Mouse (Mus musculus) adrenal gland, adult 2 months (tissue): Measurements from ENCODE around the gene Fam161b. TPM values are rescaled to one million over a fixed set of nuclear protein-coding genes. Genes with fewer than 3 reads are reported as not detected.
A peak's percentile ranks its signal among the peaks of the same experiment; 100 is the strongest.

Experiments
- DNase-seq: peaks from one replicate; pipeline ENCODE4 v3.0.0; 2021
- long read RNA-seq: library from polyadenylated mRNA; stranded (forward); transcript quantifications from one replicate; pipeline ENCODE4 v2.0.0, GENCODE M21; 2021
- polyA plus RNA-seq: library from polyadenylated mRNA; depleted of rRNA; stranded (reverse); fragments of >200 nt; gene quantifications from 2 replicates; pipeline ENCODE4 v1.2.3, GENCODE M21; 2012; rRNA removed
- total RNA-seq, 2 experiments: library from RNA; stranded (reverse); gene quantifications; 2 replicates each; pipeline ENCODE4 v1.2.3; 2021

Gene Fam161b
- 1 to 10 TPM; 2.0 to 2.3 TPM for total RNA-seq
- polyA plus RNA-seq, result 0.87 and 0.99 TPM in 2 replicates
- long read RNA-seq, partial matches to known transcripts, result 1 of 3 reads
- long read RNA-seq, other reads (novel, unspliced or antisense), result 0 of 3 reads

DNA sequence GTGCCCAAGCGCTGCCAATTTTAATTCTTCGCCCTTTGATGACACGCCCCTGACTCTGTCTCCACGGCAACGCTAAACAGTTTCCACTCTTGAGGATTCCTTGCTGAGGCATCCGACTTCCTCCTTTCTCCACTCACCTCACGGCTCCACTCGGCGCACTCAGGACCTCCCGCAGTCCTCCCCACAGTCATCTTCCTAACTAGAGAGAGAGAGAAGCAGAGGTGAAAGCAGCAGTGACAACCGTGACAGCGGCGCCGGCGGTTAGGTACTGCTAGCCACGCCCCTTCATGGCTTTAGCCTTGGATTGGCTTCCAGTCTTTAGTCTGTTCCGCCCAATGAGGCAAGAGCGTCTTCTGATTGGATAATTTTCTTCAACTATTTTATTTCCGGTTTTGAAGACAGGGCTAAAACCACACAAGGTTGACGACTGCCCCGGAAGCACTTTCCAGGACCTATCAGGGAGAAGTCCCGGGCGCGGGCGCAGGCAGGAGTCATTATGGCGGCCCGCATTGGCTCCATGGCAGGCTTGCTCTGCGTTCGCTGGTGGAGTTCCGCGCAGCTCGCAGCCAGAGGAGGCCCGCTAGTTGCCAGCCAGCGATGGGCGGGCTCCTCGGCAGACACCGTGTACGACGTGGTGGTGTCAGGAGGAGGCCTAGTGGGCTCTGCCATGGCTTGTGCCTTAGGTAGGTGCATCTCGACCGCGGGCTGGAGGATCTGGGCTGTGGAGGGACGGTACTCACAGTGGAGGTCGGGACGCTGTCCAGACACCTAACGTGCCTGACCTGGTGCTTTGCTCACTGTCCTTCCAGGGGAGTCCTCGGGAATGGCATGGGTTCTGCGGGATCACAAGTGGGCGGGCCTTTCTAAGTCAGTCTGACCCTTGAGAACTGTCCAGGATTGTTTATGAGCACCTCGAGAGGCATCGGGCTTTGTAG lies at the start of gene Fam161b, which contains the start of gene Coq6:
Fam161b (minus strand) TSS at position 279 of the 935 bp plus-strand sequence.
Coq6 (plus strand) TSS at position 103 of the 935 bp plus-strand sequence.
- peak; percentile 95 for DNase-seq

DNA sequence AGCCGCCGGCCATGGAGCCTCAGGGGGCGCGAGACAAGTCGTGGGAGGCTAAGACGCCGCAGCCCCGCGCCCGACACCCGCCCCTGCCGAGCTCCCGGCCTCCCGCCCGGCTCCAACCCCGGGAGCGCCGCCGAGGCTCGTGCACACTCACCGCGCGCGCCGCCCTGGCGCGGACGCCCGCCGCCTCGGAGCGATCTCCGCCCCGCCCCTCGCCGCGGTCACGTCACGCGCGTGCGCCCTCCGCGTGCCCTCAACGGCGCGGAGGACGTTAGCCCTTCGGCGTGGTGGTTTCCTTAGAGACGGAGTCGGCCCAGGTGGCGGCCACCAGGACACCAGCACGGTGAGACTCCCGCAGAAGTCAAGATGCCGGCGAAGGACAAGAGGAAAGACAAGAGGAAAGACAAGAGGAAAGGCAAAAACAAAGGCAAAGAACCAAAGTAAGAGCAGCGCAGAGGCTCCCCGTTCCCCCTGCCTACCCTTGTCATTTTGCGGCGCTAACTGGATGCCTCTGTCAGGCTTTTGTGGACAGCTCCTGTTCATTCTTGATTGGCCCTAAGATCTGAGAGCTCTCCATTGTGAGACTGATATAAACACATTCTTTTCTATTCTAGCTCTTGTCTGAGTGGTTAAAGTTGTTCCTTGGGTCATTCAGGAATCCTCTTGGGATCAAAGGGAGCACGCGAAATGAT lies 47.3 kb upstream of the Fam161b start, which contains the start of the genes Entpd5 and Bbof1:
Entpd5 (minus strand) TSS at position 211 of the 689 bp plus-strand sequence.
Bbof1 (plus strand) TSS at position 253 of the 689 bp plus-strand sequence.
- DNase-seq, result peak; percentile 96

DNA sequence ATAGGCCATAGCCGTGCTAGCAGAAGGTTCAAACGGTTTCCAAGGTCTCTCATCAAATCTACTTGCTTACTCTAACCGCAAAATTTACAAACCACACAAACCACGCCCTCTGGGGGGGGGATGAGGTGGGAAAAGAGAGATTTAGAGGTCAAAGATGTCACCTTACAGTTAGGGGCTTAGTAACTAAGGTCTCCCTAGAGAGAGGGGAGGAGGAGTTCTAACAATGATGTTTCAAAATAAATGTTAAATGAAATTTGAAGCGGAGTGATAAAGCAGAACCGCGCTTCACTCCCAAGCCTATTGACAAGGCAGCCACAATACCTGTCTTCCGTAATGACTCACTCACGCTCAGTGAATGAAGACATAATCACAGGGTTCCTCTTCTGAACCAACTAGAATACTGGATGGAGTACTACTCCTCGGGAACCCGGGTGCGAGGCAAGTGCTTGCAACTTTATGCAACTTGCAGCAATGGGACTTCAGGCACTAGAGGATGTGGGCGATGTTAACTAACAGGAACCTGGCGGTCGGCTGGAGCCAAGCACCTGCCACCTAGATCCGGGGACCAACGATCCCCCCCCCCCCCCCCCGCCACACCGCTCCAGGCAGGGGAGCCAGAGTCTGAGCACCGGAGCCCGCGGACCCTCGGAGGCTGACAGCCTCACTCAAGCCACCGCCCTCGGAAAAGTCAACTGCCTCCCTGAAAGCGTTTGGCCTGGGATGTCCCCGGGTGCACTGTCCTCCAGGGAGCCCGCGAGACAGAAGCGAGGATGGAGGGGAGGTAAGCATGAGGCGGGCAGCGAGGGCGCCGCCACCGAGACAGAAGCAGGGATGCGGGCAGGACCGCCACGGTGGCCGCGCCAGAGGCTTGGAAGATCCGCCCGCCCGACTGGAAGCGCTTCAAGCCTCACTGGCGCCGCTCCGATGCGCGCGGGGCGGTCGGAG lies 46.5 kb upstream of the Fam161b start:
- peak; percentile 41 for DNase-seq

DNA sequence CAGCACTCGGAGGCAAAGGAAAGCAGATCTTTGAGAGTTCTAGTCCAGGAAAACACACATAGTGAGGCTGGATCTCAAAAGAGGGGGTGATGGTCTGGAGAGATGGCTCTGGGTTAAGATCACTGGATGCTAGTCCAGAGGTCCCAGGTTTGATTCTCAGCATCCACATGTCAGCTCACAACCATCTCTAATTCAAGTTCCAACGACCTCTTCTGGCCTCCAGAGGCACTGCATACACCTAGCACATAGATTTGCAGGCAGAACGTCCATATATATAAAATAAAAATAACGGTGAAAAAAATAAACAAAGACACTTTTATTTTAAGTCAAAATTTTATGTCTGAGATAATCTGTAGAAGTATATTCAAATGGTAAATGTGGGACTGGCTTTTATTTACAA lies 45.6 kb upstream of the Fam161b start:
- DNase-seq, result no peak

DNA sequence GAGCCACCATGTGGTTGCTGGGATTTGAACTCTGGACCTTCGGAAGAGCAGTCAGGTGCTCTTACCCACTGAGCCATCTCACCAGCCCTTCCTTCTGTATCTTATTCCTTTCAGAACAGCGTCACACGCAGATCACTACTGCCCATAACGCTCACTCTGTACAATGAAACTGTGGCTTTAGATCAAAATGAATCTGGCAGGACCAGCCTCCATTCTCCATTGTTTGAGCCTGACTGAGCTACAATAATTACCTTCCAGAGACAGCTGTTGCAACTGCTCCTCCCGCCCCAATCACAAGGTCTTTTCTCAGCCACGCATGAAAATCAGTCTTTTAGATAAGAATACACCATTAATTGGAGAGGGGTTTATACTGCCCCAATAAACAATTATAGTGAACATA lies 42.9 kb upstream of the Fam161b start:
- DNase-seq, result no peak

DNA sequence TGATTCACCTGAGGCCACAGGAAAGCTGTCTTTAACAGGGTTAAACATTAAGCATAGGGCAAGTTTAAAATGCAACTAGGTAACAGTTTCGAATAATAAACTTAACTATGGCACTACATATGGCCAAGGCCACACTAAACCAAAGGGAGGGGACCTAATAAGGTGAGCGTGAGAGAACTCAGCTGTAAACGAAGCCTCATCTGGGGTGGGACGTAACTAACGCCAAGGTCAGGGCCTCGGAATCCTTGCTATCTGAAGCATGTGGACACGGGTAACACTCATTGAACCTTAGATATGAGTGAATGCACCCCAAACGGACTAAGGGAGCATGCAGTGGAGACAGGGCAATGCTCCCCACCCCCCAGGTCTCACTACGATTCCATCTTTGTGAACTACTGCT lies 41.3 kb upstream of the Fam161b start:
- no peak for DNase-seq

DNA sequence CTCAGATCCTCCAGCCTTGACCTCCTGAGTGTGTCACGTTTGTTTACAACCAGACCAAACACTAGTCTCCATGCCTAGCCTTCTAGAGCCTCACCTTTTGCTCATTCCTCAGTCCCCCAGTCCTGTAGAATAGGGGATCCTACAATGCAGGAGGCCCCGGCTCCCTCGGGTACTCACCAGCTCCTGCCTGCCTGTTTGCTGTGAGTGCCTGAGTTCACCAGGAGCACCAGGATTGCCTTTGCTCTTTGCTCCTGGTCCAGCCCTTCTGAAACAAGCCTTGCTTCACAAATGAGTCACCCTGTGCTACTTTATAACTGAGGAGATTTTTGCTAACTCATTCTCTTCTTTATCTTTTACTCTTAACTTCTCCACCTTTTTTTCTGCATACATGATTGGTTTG lies 39.0 kb upstream of the Fam161b start:
- DNase-seq, result peak; percentile 78

DNA sequence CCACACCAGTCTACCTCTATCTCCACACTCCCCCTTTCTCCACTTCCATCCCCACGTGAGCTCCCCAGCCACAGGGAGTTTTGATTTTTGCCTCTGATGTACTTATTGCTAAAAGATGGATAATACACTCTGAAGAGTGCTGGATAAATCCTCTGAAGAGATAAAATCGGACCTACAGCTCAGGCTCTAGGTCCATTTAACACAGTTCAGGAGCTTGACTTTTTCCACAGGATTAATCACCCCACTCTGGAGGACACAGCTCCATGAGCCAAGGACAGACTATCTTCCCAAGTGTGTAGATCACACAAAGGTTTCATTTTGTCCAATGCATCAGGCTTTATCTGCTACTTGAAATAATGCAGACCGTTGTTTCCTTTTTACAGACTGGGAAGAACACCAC lies 38.4 kb upstream of the Fam161b start:
- DNase-seq, result peak; percentile 65

DNA sequence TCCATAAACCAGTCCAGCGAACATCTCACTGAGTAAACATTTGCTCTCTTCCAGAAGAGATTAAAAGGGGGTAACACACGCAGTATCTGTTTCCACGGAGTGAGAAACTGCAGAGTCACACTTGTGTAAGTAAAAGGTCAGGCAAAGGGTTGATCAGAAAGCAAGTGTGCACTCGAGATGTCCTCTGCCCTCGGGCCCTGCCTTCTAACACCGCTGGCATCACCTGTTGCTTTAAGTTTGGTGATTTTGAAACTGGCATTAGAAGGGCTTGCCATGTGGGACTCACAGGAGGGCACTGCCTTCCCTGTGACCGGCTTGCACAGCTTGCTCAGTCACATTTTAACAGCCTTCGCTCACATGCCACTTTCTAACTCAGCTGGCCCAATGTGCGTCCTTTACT lies 38.0 kb upstream of the Fam161b start:
- DNase-seq, result no peak

DNA sequence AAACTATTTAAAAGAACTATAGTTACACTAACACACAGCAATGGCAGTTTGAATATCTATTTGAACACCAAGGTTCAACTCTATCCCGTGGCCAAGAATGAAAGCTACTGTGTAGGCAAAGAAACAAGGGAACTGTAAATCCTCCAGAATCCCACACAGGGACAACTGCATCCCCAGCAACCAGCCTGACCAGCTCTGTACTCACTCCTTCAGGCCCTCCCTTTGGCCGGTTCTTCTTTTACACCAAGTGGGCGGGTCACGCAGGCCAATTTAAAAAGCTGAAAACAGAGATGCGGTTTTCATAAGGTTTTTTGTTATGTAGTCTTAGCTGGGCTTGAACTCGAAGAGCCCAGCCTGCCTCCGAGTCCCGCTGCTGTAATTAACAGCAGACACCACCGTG lies 37.5 kb upstream of the Fam161b start:
- DNase-seq, result peak; percentile 23

DNA sequence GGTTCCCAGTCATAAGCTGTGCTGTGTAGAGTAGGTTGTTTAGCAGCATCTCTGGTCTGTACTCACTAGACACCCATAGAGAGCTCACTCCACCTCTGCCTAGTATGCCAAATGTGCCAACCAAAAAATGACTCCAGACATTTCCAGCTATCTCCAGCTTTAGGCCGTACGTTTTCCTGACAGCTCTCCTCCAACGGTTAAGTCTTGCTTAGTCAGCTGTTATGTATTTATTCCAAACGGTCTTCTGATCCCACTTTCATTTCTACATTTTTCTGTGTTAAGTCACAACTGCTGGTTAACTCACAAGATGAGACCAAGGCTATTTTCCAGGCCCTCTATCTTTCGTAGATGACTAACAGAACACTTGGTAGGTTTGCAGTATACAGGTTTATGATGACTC lies 37.0 kb upstream of the Fam161b start:
- DNase-seq, result peak; percentile 33

DNA sequence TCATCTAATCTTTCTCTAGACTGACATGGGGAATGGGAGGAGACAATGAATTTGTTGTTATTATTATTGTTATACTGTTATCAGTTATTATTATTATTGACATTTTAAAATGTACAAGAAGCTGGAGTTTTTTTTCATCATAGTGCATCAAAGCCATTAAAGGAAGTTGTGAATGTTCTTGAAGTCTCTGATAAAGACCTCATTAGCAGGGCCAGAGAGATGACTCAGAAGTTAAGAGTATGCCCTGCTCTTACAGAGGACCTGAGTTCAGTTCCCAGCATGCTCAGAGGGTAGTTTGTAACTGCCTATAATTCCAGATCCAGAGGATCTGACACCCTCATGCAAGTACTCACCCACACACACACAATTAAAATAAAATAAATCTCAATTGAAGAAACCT lies 36.1 kb upstream of the Fam161b start:
- no peak for DNase-seq

DNA sequence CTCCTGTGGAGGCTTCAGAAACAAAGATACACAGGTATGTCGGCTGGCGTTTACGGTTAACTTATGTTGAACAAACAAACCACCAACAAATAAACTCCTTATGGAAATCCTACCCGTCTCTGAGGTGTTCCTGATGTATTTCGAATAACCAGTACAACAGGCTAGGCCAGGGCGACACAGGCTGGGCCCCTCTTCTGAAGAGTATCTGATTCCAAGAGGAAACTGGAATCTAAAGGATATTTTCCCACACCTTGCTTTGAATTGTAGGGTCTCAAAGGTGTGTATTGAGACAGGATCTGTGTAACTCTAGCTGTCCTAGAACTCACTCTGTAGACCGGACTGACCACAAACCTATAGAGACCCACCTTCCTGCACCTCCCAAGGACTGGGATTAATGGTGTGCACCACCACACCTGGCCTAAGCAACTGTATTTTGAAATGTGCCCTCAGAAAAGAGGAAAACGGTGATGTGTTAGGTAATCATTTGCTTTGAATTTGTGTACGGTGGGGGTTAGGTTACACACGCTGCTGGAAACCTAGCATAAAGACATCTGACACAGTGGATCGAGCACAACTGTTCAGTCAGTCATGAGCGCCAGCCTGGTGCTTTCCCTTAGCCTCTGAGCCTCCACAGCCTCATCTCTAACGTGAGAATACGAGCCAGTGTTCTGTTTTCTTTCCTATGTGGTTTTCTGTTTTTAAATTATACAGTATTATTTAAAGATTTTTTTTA lies 35.5 kb upstream of the Fam161b start:
- DNase-seq, result no peak

DNA sequence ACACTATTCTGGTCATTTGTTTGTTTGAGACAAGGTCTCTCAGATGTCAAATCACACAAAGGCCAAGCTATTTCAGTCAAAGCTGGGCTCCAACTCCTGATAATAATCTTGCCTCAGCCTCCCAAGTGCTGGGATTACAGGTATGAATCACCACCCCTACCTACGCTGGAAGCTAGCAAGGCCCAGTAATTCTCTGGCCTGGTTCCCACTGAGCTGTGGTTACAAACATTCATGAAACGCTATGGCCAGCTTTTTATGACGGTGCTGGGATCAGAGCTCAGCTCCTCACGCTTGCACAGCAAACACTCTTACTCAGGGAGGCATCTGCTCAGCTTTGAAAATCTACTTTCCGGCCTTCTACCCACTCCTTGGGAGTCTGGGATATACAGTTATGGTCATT lies 32.2 kb upstream of the Fam161b start:
- no peak for DNase-seq

DNA sequence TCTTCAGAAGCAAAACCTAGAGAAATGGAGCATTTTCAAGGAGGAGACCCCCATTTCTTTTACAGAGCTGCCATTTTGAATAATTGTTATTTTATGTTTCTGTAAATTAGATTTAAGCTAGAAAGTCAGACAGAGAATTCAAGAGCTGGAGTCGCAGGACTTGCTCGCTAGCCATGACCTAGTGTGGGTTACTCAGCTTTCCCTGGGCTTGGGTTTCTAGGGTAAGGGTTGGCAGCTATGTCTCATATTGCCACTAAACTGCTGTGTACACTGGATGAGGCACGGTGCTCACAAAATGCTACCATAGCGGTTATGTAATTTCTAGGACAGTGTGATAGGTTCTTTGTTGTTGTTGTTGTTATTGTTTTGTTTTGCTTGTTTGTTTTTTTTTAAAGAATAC lies 31.0 kb upstream of the Fam161b start:
- no peak for DNase-seq

DNA sequence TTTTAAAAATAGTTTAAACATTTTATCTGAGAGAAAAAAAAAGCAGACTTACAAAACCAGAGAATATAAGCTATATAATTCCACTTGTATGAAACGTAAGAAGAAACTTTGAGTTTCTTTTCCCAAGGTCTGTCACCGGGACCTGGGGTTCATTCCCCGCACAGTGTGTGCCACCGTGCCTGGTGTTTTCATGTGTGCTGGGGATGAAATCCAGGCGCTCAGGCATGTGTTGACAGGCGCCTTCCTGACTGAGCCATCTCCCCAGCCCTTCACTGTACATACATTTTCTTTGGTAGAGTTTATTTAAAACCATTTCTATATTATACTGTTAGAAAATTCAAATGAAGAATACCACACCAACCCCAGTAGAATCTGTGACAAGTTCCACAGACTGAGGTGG lies 28.7 kb upstream of the Fam161b start:
- no peak for DNase-seq

DNA sequence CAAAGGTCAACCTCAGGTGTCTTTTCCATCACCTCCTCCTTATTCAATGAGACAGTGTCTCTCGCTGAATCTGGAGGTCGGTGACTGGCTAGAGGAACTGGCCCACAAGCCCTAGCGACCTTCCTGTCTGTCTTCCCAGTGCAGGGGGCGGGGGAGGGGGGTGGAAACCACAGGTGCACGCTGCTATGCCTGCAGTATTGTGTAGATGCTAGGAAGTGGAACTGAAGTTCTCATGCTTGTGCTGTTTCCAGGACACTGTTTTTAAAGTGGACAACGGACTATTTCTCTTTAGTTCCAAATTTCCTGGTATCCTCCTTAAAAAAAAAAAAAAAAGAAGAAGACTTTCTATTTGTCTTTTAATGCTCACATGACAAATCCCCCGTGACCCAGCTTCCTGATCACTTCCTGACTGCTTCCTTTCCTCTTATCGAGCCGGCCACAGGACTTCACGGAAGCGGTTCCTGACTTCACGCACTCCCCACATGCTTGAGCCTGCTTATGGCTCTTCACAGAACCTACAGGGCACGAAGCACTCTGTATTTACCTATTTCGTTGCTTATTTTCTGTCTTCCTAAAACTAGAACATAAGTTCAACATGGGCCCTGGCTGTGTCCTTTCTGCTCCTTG lies 27.3 kb upstream of the Fam161b start:
- no peak for DNase-seq

DNA sequence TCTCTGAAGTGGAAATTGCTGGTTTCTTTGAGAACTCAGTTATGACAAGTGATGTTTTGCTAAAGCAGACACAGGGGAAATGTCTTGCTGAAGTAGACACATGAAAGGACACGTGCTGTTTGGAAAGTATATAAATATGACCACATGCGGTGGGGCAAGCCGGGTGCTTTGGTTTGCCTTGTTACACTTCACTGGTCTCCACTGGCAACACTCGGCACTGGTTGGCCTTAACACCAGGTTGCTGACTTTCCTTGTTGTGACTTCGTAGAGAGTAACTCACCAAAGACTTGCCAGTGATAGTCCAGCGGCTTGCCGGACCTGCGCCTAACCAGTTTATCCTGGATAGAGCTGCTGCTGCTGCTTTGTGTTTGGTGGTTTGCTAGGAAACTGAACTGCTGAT lies 26.5 kb upstream of the Fam161b start:
- DNase-seq, result no peak

DNA sequence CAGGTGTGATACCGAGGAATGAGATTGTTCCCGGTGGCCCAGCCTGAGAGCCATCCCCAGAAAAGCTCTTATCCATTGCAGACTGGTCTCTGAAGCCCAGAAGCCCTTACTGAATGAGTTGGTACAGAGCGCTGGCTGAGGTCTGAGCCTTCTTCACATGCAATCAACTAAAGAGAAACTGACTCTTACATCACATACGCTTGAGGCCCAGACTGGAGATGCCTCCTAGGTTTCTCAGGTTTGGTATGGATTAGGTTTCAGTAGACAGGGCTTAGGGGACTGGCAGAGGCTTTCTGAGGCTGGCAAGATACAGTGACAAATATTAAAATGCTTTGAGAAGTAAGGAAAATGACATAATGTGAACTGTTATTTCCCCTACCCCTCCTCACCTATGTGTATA lies 23.8 kb upstream of the Fam161b start:
- no peak for DNase-seq

DNA sequence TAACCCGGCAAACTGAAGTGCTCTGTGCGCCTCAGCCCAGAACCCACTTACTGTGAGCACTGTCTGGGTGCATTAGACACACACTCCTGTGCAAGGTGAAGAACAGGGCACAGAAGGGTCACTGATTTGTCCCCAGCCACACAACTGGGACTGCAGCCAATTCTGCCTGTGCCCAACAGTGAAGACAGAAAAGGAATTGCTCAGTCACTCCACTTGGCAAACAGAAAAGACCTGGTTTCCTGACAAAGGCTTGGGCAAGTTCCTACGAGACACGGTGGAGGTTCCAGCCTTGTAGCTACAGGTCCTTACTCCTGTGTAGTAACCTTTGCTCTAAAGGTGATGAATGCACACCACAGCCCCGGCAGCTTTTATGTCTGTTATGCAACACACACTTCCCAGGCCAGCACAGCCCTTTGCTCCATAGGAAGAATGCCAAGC lies 23.0 kb upstream of the Fam161b start:
- peak; percentile 54 for DNase-seq
